Mouse (Mus musculus) cortical plate, adult 2 months (tissue): Measurements from ENCODE around the gene Tldc2.

ENCODE experiments used
- CTCF ChIP-seq: fragments of 200-500 bp; IDR thresholded peaks from 2 replicates; pipeline ENCODE4 v1.5.1; 2011; ENCODE audit warnings: mild to moderate bottlenecking, control low read depth, low read length; ENCODE audit not compliant: insufficient read depth; ENCODE audit errors: extremely low read depth
- POLR2A ChIP-seq: fragments of 200-500 bp; IDR thresholded peaks from 2 replicates; pipeline ENCODE4 v1.6.1; 2011; ENCODE audit warnings: mild to moderate bottlenecking, low read length, control low read depth; ENCODE audit not compliant: insufficient read depth; ENCODE audit errors: extremely low read depth

- no peak for TF ChIP-seq POLR2A
- TF ChIP-seq CTCF: no peak
These were observed 17.0 kb upstream of the Tldc2 start for GRCm38 (mm10) chr2:157069755-157070315.
